Mouse (Mus musculus) CH12.LX (cell line): Measurements from ENCODE around the gene Rgl2. TPM values are rescaled to one million over a fixed set of nuclear protein-coding genes. Genes with fewer than 3 reads are reported as not detected.

Experiments used
- DNase-seq: peaks from one replicate; pipeline ENCODE4 v3.0.0-alpha.2; 2013; ENCODE audit errors: extremely low read depth
- H3K27ac ChIP-seq: 2 replicates; pipeline ENCODE4 v1.5.1; 2012; ENCODE audit warnings: low read depth, mild to moderate bottlenecking, control low read depth, moderate library complexity; ENCODE audit not compliant: insufficient read depth
- H3K27me3 ChIP-seq: replicated peaks from 2 replicates; pipeline ENCODE3; 2012; ENCODE audit warnings: inconsistent platforms
- H3K36me3 ChIP-seq, 2 experiments: replicated peaks in 1 of 2; 2 replicates each; pipeline versions ENCODE3 to v1.6.1; 2012; ENCODE audit warnings: inconsistent platforms in 1 of 2, low read length in 1 of 2, mild to moderate bottlenecking in 1 of 2, mixed read lengths in 1 of 2, moderate library complexity in 1 of 2; ENCODE audit not compliant: control insufficient read depth in 1 of 2, insufficient read depth in 1 of 2
- H3K4me1 ChIP-seq, 2 experiments: 2 replicates each; pipeline ENCODE4 v1.6.1; 2012; ENCODE audit warnings: inconsistent platforms in 1 of 2, moderate library complexity in 1 of 2; ENCODE audit not compliant: insufficient read depth in 2 of 2, control insufficient read depth in 1 of 2
- H3K4me2 ChIP-seq: 2 replicates; pipeline ENCODE4 v1.6.1; 2012; ENCODE audit warnings: low read depth, mild to moderate bottlenecking, control low read depth; ENCODE audit not compliant: poor library complexity, insufficient read depth, severe bottlenecking
- H3K4me3 ChIP-seq, 3 experiments: fragments of 150-350 bp in 1 of 3; sonication (generic) in 1 of 3; replicated peaks in 1 of 3; 2 replicates each; pipeline versions ENCODE3 to v1.5.1; 2011 to 2012; ENCODE audit warnings: low read depth in 2 of 3, low read length in 2 of 3, mild to moderate bottlenecking in 2 of 3, moderate library complexity in 2 of 3, control low read depth in 1 of 3, improper control_type of control experiment in 1 of 3, inconsistent platforms in 1 of 3, mixed read lengths in 1 of 3; ENCODE audit not compliant: poor library complexity in 1 of 3
- H3K79me2 ChIP-seq: replicated peaks from 2 replicates; pipeline ENCODE4 v1.6.1; 2012; ENCODE audit warnings: mild to moderate bottlenecking, moderate library complexity; ENCODE audit not compliant: control insufficient read depth, poor library complexity, insufficient read depth, severe bottlenecking; ENCODE audit errors: extremely low read depth
- H3K9ac ChIP-seq: 2 replicates; pipeline ENCODE4 v1.6.1; 2012; ENCODE audit warnings: low read depth, mild to moderate bottlenecking, control low read depth, moderate library complexity; ENCODE audit not compliant: insufficient read depth
- H3K9me3 ChIP-seq: replicated peaks from 2 replicates; pipeline ENCODE3; 2012; ENCODE audit warnings: low read length, inconsistent platforms, mixed read lengths
- CHD1 ChIP-seq: IDR thresholded peaks from 2 replicates; pipeline ENCODE4 v1.6.1; 2012; ENCODE audit warnings: low read depth, low read length, improper control_type of control experiment, inconsistent platforms
- CHD2 ChIP-seq: IDR thresholded peaks from 2 replicates; pipeline ENCODE4 v1.6.1; 2011; ENCODE audit warnings: low read length, improper control_type of control experiment
- CTCF ChIP-seq, 2 experiments: IDR thresholded peaks in 1 of 2; conservative IDR thresholded peaks in 1 of 2; 2 replicates each; pipeline ENCODE4 v1.5.1; 2011 to 2012; ENCODE audit warnings: low read depth in 2 of 2, low read length in 2 of 2, improper control_type of control experiment in 1 of 2, inconsistent platforms in 1 of 2, mild to moderate bottlenecking in 1 of 2, moderate library complexity in 1 of 2
- ELF1 ChIP-seq: IDR thresholded peaks from 2 replicates; pipeline ENCODE4 v1.6.1; 2014; ENCODE audit warnings: low read depth, mild to moderate bottlenecking, inconsistent platforms, low read length, improper control_type of control experiment
- EP300 ChIP-seq: IDR thresholded peaks from 2 replicates; pipeline ENCODE4 v1.6.1; 2011; ENCODE audit warnings: low read length, improper control_type of control experiment
- ETS1 ChIP-seq: conservative IDR thresholded peaks from 2 replicates; pipeline ENCODE4 v1.6.1; 2012; ENCODE audit warnings: low read depth, mild to moderate bottlenecking, inconsistent platforms, low read length, improper control_type of control experiment, moderate library complexity
- GABPA ChIP-seq: IDR thresholded peaks from 2 replicates; pipeline ENCODE4 v1.6.1; 2012; ENCODE audit warnings: low read depth, low read length, improper control_type of control experiment, inconsistent platforms; ENCODE audit not compliant: insufficient replicate concordance
- HCFC1 ChIP-seq: IDR thresholded peaks from 2 replicates; pipeline ENCODE4 v1.6.1; 2012; ENCODE audit warnings: low read depth, mild to moderate bottlenecking, inconsistent platforms, low read length, improper control_type of control experiment
- JUND ChIP-seq: conservative IDR thresholded peaks from 2 replicates; pipeline ENCODE4 v1.6.1; 2011; ENCODE audit warnings: low read depth, low read length, improper control_type of control experiment
- MAFK ChIP-seq: IDR thresholded peaks from 2 replicates; pipeline ENCODE4 v1.6.1; 2011; ENCODE audit warnings: low read length, improper control_type of control experiment; ENCODE audit not compliant: insufficient replicate concordance
- MAZ ChIP-seq: IDR thresholded peaks from 2 replicates; pipeline ENCODE4 v1.6.1; 2012; ENCODE audit warnings: low read depth, mild to moderate bottlenecking, inconsistent platforms, low read length, improper control_type of control experiment, moderate library complexity
- MXI1 ChIP-seq: IDR thresholded peaks from 2 replicates; pipeline ENCODE4 v1.6.1; 2011; ENCODE audit warnings: mild to moderate bottlenecking, low read depth, low read length, improper control_type of control experiment
- NELFE ChIP-seq: IDR thresholded peaks from 2 replicates; pipeline ENCODE4 v1.6.1; 2011; ENCODE audit warnings: low read depth, low read length, improper control_type of control experiment
- NRF1 ChIP-seq: IDR thresholded peaks from 2 replicates; pipeline ENCODE4 v1.6.1; 2014; ENCODE audit warnings: low read depth, mild to moderate bottlenecking, inconsistent platforms, low read length, improper control_type of control experiment, moderate library complexity
- POLR2A ChIP-seq: IDR thresholded peaks from 2 replicates; pipeline ENCODE4 v1.6.1; 2011; ENCODE audit warnings: low read depth, mild to moderate bottlenecking, improper control_type of control experiment, low read length
- RCOR1 ChIP-seq: conservative IDR thresholded peaks from 2 replicates; pipeline ENCODE4 v1.6.1; 2012; ENCODE audit warnings: low read depth, mild to moderate bottlenecking, inconsistent platforms, low read length, improper control_type of control experiment
- SIN3A ChIP-seq: IDR thresholded peaks from 2 replicates; pipeline ENCODE4 v1.6.1; 2012; ENCODE audit warnings: low read length, improper control_type of control experiment, inconsistent platforms
- TCF12 ChIP-seq: IDR thresholded peaks from 2 replicates; pipeline ENCODE4 v1.6.1; 2014; ENCODE audit warnings: low read depth, mild to moderate bottlenecking, inconsistent platforms, low read length, improper control_type of control experiment
- UBTF ChIP-seq: IDR thresholded peaks from 2 replicates; pipeline ENCODE4 v1.6.1; 2012; ENCODE audit warnings: low read depth, mild to moderate bottlenecking, inconsistent platforms, low read length, improper control_type of control experiment, moderate library complexity
- USF1 ChIP-seq: IDR thresholded peaks from 2 replicates; pipeline ENCODE4 v1.6.1; 2014; ENCODE audit warnings: low read depth, mild to moderate bottlenecking, inconsistent platforms, low read length, improper control_type of control experiment
- USF2 ChIP-seq: conservative IDR thresholded peaks from 2 replicates; pipeline ENCODE4 v1.6.1; 2011; ENCODE audit warnings: low read depth, low read length, improper control_type of control experiment
- ZKSCAN1 ChIP-seq: IDR thresholded peaks from 2 replicates; pipeline ENCODE4 v1.6.1; 2012; ENCODE audit warnings: low read depth, inconsistent platforms, low read length, improper control_type of control experiment, borderline replicate concordance
- ZMIZ1 ChIP-seq: IDR thresholded peaks from 2 replicates; pipeline ENCODE4 v1.6.1; 2012; ENCODE audit warnings: low read depth, mild to moderate bottlenecking, inconsistent platforms, low read length, improper control_type of control experiment
- dilution Hi-C: fragments of 300-500 bp; cut with MboI; formaldehyde crosslinking; loops from 2 replicates; pipeline ENCODE4 v1.14.3; 2020; ENCODE audit warnings: low sequenced_read_pairs; ENCODE audit not compliant: extremely low pct_unique_long_range_greater_than_20kb, extremely low pct_ligation_motif_present
- in situ Hi-C: fragments of 300-500 bp; cut with MboI; formaldehyde crosslinking; loops from 3 replicates; pipeline ENCODE4 v1.14.3; 2019; ENCODE audit warnings: low sequenced_read_pairs, low pct_ligation_motif_present, low pct_unique_long_range_greater_than_20kb, mixed read lengths
- polyA plus RNA-seq: library from polyadenylated mRNA; unstranded; fragments of >175 nt; gene quantifications from 2 replicates; pipeline ENCODE4 v1.2.1, GENCODE M21; 2012; ENCODE audit warnings: low read depth; ENCODE audit not compliant: insufficient read length
- total RNA-seq, 2 experiments: library from RNA; depleted of rRNA; stranded (reverse); fragments of 300-350 nt in 1 of 2; fragments of >200 nt in 1 of 2; gene quantifications; 2 replicates each; pipeline ENCODE4 v1.2.3; 2012 to 2014

The Rgl2 gene
- total and polyA plus RNA-seq, 3 experiments, result 20.1 to 29.1 (median 25.6) TPM

GRCm38 (mm10) chr17:33948090-33948904, 19.0 kb downstream of the Rgl2 start:
- Histone ChIP-seq H3K9me3 (no peaks in the 10 kb centered on the region), H3K79me2 (peaks cover 3% of the 10 kb centered on the region; the same call in 1 of the 2 replicates), H3K4me1 (peaks cover 4 to 21% of the 10 kb centered on the region in 2 experiments; a peak in 2 of 4 replicates), H3K4me3 (no peak overlapping the region), H3K36me3 (peaks cover 77 to 92% of the 10 kb centered on the region in 2 experiments), H3K27me3 (no peaks in the 10 kb centered on the region), H3K4me2 (no peak overlapping the region), H3K9ac (no peak overlapping the region), H3K27ac (no peak overlapping the region)
- DNase-seq, result no peak
- dilution Hi-C loops (no loop called here), in situ Hi-C loops (no loop called here)
- TF ChIP-seq SIN3A (no peak), NELFE (no peak), USF2 (no peak), ELF1 (no peak), MXI1 (no peak), HCFC1 (no peak), MAZ (no peak), GABPA (no peak), POLR2A (no peak), CHD1 (no peak), UBTF (no peak), CTCF (conservative IDR thresholded peaks at IDR 0.05 in 1 of 2, IDR thresholded peaks at IDR 0.05 in 1 of 2; ENCODE audit: low read depth in 2 of 2, low read length in 2 of 2) (no peak)

GRCm38 (mm10) chr17:33948905-33949537, 19.7 kb downstream of the Rgl2 start:
- peaks cover 4 to 23% of the 10 kb centered on the region in 2 experiments; a peak in 2 of 4 replicates for H3K4me1 ChIP-seq
- H3K36me3 ChIP-seq, result peaks cover 76 to 91% of the 10 kb centered on the region in 2 experiments
- no peak for TF ChIP-seq USF2
- TF ChIP-seq USF1, result no peak
- no peak for TF ChIP-seq NELFE
- TF ChIP-seq ZMIZ1, result no peak
- no peak for TF ChIP-seq ELF1
- no peak for TF ChIP-seq ZKSCAN1
- no peak for TF ChIP-seq MAFK
- no peak for TF ChIP-seq SIN3A
- TF ChIP-seq JUND, result no peak
- no peak for TF ChIP-seq NRF1
- no peak for TF ChIP-seq POLR2A
- no peak for TF ChIP-seq HCFC1
- no peak for TF ChIP-seq TCF12
- TF ChIP-seq ETS1, result no peak
- TF ChIP-seq EP300, result no peak
- no peak for TF ChIP-seq CHD2
- no peak for TF ChIP-seq GABPA
- no peak for TF ChIP-seq MAZ
- no peak for TF ChIP-seq UBTF
- TF ChIP-seq RCOR1, result no peak
- TF ChIP-seq, all 38 proteins: peak for 0
- H3K27ac ChIP-seq, result no peak overlapping the region
- dilution Hi-C loops, result no loop called here
- no peak overlapping the region for H3K4me2 ChIP-seq
- H3K9ac ChIP-seq, result no peak overlapping the region
- H3K79me2 ChIP-seq, result peaks cover 7% of the 10 kb centered on the region
- no peaks in the 10 kb centered on the region for H3K27me3 ChIP-seq
- H3K4me3 ChIP-seq, result no peak overlapping the region
- in situ Hi-C loops, result no loop called here
- DNase-seq, result no peak
- no peaks in the 10 kb centered on the region for H3K9me3 ChIP-seq
